Mouse (Mus musculus) hindbrain, embryonic 11.5 days (tissue): ENCODE measurements around the gene Oas1a. TPM values are rescaled to one million over a fixed set of nuclear protein-coding genes. Genes with fewer than 3 reads are reported as not detected.
"Not testable (repeated sequence)": the region's sequence is repeated elsewhere in the genome, so short reads cannot be mapped to it uniquely, and the experiment has no call there.

Experiments
- ATAC-seq: fragments of 200-750 bp; cut with Nextera tagmentation; 2 replicates; pipeline ENCODE4 v1.8.0; 2017; ENCODE audit warnings: mild to moderate bottlenecking, moderate TSS enrichment, moderate library complexity; ENCODE audit not compliant: low FRiP score
- DNase-seq: peaks from one replicate; pipeline ENCODE4 v3.0.0-alpha.2; 2015; ENCODE audit warnings: low spot score
- H3K27ac ChIP-seq: fragments of 300-500 bp; sonication (generic); 2 replicates; pipeline ENCODE4 v1.5.1; 2014; ENCODE audit warnings: mild to moderate bottlenecking, low read depth, low read length
- H3K27me3 ChIP-seq: fragments of 300-500 bp; sonication (generic); 2 replicates; pipeline ENCODE4 v1.6.1; 2014; ENCODE audit warnings: mild to moderate bottlenecking, low read length, moderate library complexity, mixed read lengths; ENCODE audit not compliant: control insufficient read depth, insufficient read depth
- H3K36me3 ChIP-seq: fragments of 300-500 bp; sonication (generic); 2 replicates; pipeline ENCODE4 v1.6.1; 2014; ENCODE audit warnings: mild to moderate bottlenecking, low read length, moderate library complexity, mixed read lengths; ENCODE audit not compliant: control insufficient read depth, insufficient read depth
- H3K4me1 ChIP-seq: fragments of 300-500 bp; sonication (generic); replicated peaks from 2 replicates; pipeline ENCODE4 v1.6.1; 2014; ENCODE audit warnings: low read length, mixed read lengths; ENCODE audit not compliant: control insufficient read depth, insufficient read depth
- H3K4me2 ChIP-seq: fragments of 300-500 bp; sonication (generic); replicated peaks from 2 replicates; pipeline ENCODE4 v1.6.1; 2014; ENCODE audit warnings: mild to moderate bottlenecking, low read depth, low read length
- H3K4me3 ChIP-seq: fragments of 300-500 bp; sonication (generic); 2 replicates; pipeline ENCODE4 v1.5.1; 2014; ENCODE audit warnings: low read depth, low read length
- H3K9ac ChIP-seq: fragments of 300-500 bp; sonication (generic); 2 replicates; pipeline ENCODE4 v1.6.1; 2014; ENCODE audit warnings: low read depth, low read length
- H3K9me3 ChIP-seq: fragments of 300-500 bp; sonication (generic); 2 replicates; pipeline ENCODE4 v1.6.1; 2016; ENCODE audit warnings: low read length; ENCODE audit not compliant: control insufficient read depth
- WGBS: fragments of 180-500 bp; shearing (Covaris S2); extraction: QIAGEN DNeasy Blood & Tissue Kit; methylation state at CpG from one replicate; pipeline ENCODE4 v1.1.7; 2014; 5-methylcytosine and 5-hydroxymethylcytosine counted together
- polyA plus RNA-seq: library from polyadenylated mRNA; unstranded; fragments of >200 nt; fragmentation: Nextera tagmentation; extraction: Ambion mirVana; gene quantifications from 2 replicates; pipeline ENCODE4 v1.2.1, GENCODE M21; 2014

Gene Oas1a
- polyA plus RNA-seq, 1 experiment from 2014 or later: 1.0 TPM

GRCm38 (mm10) chr5:120887831-120888230 lies 19.5 kb downstream of the Oas1a start:
- Histone ChIP-seq H3K4me2 (no peak overlapping the region), H3K27me3 (no peaks in the 10 kb centered on the region), H3K9me3 (no peaks in the 10 kb centered on the region), H3K36me3 (no peaks in the 10 kb centered on the region), H3K4me3 (no peak overlapping the region), H3K9ac (no peak overlapping the region), H3K27ac (no peak overlapping the region), H3K4me1 (no peaks in the 10 kb centered on the region)
- ATAC-seq (no peak), DNase-seq (no peak)
- 61% methylated on average over 6 of the region's 6 CpGs for WGBS

DNA sequence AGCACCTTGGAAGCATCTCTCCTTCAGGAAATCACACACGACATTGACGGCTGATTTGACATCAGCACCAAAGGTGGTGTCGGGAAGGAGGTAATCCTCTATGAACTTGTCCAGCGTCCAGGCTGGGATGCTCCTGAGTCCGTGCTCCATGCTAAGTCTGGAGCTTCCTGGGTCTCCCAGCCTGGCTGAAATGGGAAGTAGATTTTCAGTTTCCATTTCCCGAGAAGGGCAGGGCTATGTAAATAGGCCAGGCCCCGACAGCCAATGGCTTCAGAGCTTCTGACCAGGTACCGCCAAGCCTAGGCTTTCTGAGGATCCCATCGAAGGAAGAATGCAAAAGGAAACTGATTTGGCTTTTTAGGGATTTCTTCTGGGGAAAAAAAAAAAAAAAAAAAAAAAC lies 19.9 kb downstream of the Oas1a start, which contains the start of gene Oas1g:
Oas1g (minus strand) TSS at position 201 of the 400 bp plus-strand sequence.
- H3K9me3 ChIP-seq, H3K27me3 ChIP-seq, DNase-seq, H3K36me3 ChIP-seq, H3K4me1 ChIP-seq, H3K4me2 ChIP-seq, H3K4me3 ChIP-seq, ATAC-seq, H3K27ac ChIP-seq, H3K9ac ChIP-seq: not testable (repeated sequence)
- WGBS: 22% methylated on average over 6 of the region's 9 CpGs

DNA sequence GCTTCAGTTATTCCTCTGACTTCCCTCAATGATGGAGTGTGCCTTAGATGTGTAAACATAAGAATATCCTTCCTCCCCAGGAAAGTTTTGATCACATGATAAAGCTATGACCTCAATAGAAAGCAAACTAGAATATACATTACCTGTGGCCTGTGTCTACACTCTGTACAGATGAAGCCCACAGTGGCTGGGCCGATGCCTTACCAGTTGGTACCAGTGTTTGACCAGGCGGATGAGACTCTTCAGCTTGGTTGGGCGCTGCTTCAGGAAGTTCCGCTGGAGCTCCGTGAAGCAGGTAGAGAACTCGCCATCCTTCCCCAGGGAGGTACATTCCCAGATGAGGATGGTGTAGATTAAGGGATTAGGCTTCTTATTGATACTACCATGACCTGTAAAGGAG lies 25.6 kb downstream of the Oas1a start:
- not testable (repeated sequence) for H3K4me3 ChIP-seq, H3K36me3 ChIP-seq, H3K9ac ChIP-seq, DNase-seq, H3K27ac ChIP-seq, H3K4me1 ChIP-seq, H3K4me2 ChIP-seq, H3K27me3 ChIP-seq, ATAC-seq, H3K9me3 ChIP-seq
- 94% methylated on average over 6 of the region's 6 CpGs for WGBS

- ATAC-seq, H3K4me1 ChIP-seq, DNase-seq, H3K36me3 ChIP-seq, H3K27me3 ChIP-seq, H3K27ac ChIP-seq, H3K9ac ChIP-seq, H3K4me3 ChIP-seq, H3K9me3 ChIP-seq, H3K4me2 ChIP-seq: not testable (repeated sequence)
- 65% methylated on average over 2 of the region's 2 CpGs for WGBS
Observed at GRCm38 (mm10) chr5:120878803-120879202, 28.5 kb downstream of the Oas1a start.

- not testable (repeated sequence) for H3K9me3 ChIP-seq, DNase-seq, H3K36me3 ChIP-seq, H3K27me3 ChIP-seq, H3K4me1 ChIP-seq, ATAC-seq, H3K27ac ChIP-seq, H3K4me3 ChIP-seq, H3K4me2 ChIP-seq, H3K9ac ChIP-seq
- WGBS: 77% methylated on average over 2 of the region's 2 CpGs
Observed at GRCm38 (mm10) chr5:120877407-120877806, 29.9 kb downstream of the Oas1a start.

DNA sequence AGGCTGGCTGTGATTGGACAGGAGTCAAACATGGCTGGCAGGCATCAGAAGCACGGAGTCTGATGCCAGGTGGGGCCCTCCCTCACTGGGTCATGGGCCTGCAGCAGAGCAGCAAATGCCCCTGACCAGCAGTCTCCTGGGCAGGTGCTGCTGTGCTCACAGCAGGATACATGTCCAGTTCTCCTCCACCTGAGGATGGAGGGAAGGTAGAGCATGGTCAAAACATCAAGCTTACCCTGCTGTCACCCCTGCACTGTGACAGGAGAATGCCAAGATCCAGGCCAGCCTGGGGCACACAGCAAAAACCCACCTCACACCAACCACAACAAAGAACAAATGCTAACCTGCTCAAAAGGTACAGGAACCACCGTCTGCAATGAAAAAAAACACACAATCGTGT lies 30.5 kb downstream of the Oas1a start:
- not testable (repeated sequence) for DNase-seq, H3K27ac ChIP-seq, H3K27me3 ChIP-seq, ATAC-seq, H3K36me3 ChIP-seq, H3K4me3 ChIP-seq, H3K9me3 ChIP-seq, H3K4me2 ChIP-seq, H3K4me1 ChIP-seq, H3K9ac ChIP-seq
- 74% methylated on average over 2 of the region's 3 CpGs for WGBS

DNA sequence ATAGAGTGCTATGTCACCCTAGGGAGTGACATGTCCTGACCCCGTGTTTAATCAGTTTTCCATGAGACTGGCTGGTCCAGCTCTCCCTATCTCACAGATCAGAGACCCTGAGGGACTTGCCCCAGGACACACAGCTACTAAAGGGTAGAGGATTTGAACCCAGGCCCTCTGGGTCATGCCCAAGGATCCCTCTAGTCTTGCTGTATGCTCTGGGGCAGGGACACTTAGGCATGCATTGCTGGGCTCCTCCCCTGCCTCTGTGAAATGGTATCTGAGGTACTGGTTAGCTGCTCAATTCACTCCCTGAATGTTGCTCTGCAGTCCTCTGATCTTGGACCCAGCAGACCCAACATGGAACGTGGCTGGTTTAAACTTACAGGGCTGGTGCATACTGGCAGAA lies 35.9 kb downstream of the Oas1a start:
- H3K9ac ChIP-seq: no peak overlapping the region
- no peaks in the 10 kb centered on the region for H3K27me3 ChIP-seq
- H3K4me3 ChIP-seq: no peak overlapping the region
- H3K9me3 ChIP-seq: no peaks in the 10 kb centered on the region
- WGBS: 56% methylated on average over 2 of the region's 2 CpGs
- H3K27ac ChIP-seq: no peak overlapping the region
- ATAC-seq: no peak
- H3K36me3 ChIP-seq: no peaks in the 10 kb centered on the region
- no peaks in the 10 kb centered on the region for H3K4me1 ChIP-seq
- no peak overlapping the region for H3K4me2 ChIP-seq
- DNase-seq: no peak

- Histone ChIP-seq H3K9me3 (no peaks in the 10 kb centered on the region), H3K27ac (no peak overlapping the region), H3K27me3 (no peaks in the 10 kb centered on the region), H3K4me2 (no peak overlapping the region), H3K4me3 (no peak overlapping the region), H3K9ac (no peak overlapping the region), H3K4me1 (no peaks in the 10 kb centered on the region), H3K36me3 (no peaks in the 10 kb centered on the region)
- no peak for DNase-seq
- 81% methylated on average over 7 of the region's 7 CpGs for WGBS
- ATAC-seq: no peak
Observed at GRCm38 (mm10) chr5:120870782-120871181, 36.5 kb downstream of the Oas1a start.

GRCm38 (mm10) chr5:120870081-120870480 lies 37.2 kb downstream of the Oas1a start:
- no peak overlapping the region for H3K27ac ChIP-seq
- H3K27me3 ChIP-seq: no peaks in the 10 kb centered on the region
- WGBS: 53% methylated on average over 3 of the region's 3 CpGs
- no peaks in the 10 kb centered on the region for H3K36me3 ChIP-seq
- DNase-seq (no peak), ATAC-seq (no peak)
- H3K4me2 ChIP-seq: no peak overlapping the region
- H3K9me3 ChIP-seq: no peaks in the 10 kb centered on the region
- no peak overlapping the region for H3K9ac ChIP-seq
- no peaks in the 10 kb centered on the region for H3K4me1 ChIP-seq
- no peak overlapping the region for H3K4me3 ChIP-seq
